Mouse (Mus musculus) liver, embryonic 12.5 days (tissue): ENCODE measurements around the gene Cdk2ap2. TPM values are rescaled to one million over a fixed set of nuclear protein-coding genes. Genes with fewer than 3 reads are reported as not detected.

Experiments
- ATAC-seq: fragments of 200-750 bp; cut with Nextera tagmentation; 2 replicates; pipeline ENCODE4 v1.8.0; 2017; ENCODE audit warnings: moderate number of reproducible peaks, mild to moderate bottlenecking, moderate library complexity
- H3K27ac ChIP-seq: fragments of 300-500 bp; sonication (generic); 2 replicates; pipeline ENCODE4 v1.5.1; 2016; ENCODE audit warnings: mild to moderate bottlenecking
- H3K27me3 ChIP-seq: fragments of 300-500 bp; sonication (generic); replicated peaks from 2 replicates; pipeline ENCODE4 v1.6.1; 2016; ENCODE audit warnings: mild to moderate bottlenecking, moderate library complexity
- H3K36me3 ChIP-seq: fragments of 300-500 bp; sonication (generic); 2 replicates; pipeline ENCODE4 v1.6.1; 2016; ENCODE audit warnings: mild to moderate bottlenecking, moderate library complexity
- H3K4me1 ChIP-seq: fragments of 300-500 bp; sonication (generic); 2 replicates; pipeline ENCODE4 v1.6.1; 2016
- H3K4me2 ChIP-seq: fragments of 300-500 bp; sonication (generic); 2 replicates; pipeline ENCODE4 v1.6.1; 2016; ENCODE audit warnings: mild to moderate bottlenecking, moderate library complexity
- H3K4me3 ChIP-seq: fragments of 300-500 bp; sonication (generic); 2 replicates; pipeline ENCODE4 v1.5.1; 2016; ENCODE audit warnings: mild to moderate bottlenecking, moderate library complexity
- H3K9ac ChIP-seq: fragments of 300-500 bp; sonication (generic); 2 replicates; pipeline ENCODE4 v1.6.1; 2016; ENCODE audit warnings: mild to moderate bottlenecking, moderate library complexity
- H3K9me3 ChIP-seq: fragments of 300-500 bp; sonication (generic); replicated peaks from 2 replicates; pipeline ENCODE4 v1.6.1; 2016; ENCODE audit warnings: mild to moderate bottlenecking, moderate library complexity
- WGBS: fragments of 180-500 bp; shearing (Covaris S2); methylation state at CpG from one replicate; pipeline ENCODE4 v1.1.7; 2016; ENCODE audit not compliant: insufficient replicate concordance; 5-methylcytosine and 5-hydroxymethylcytosine counted together
- polyA plus RNA-seq: library from polyadenylated mRNA; unstranded; fragments of >200 nt; fragmentation: Nextera tagmentation; extraction: Ambion mirVana; gene quantifications from 2 replicates; pipeline ENCODE4 v1.2.1, GENCODE M21; 2016

Gene Cdk2ap2
- polyA plus RNA-seq, 1 experiment from 2014 or later: 101 TPM

GRCm38 (mm10) chr19:4095802-4096201 is 1.2 kb upstream of the Cdk2ap2 start:
- Histone ChIP-seq H3K4me3 (no peak overlapping the region), H3K9me3 (no peaks in the 10 kb centered on the region), H3K4me1 (peaks cover 56% of the 10 kb centered on the region), H3K27ac (no peak overlapping the region), H3K36me3 (peaks cover 4% of the 10 kb centered on the region; the same call in 1 of the 2 replicates), H3K27me3 (peaks cover 16% of the 10 kb centered on the region), H3K9ac (peak overlapping the region; percentile 78; the same call in 1 of the 2 replicates), H3K4me2 (peak overlapping the region; percentile 93)
- ATAC-seq: no peak
- WGBS: 64% methylated on average over 3 of the region's 3 CpGs

DNA sequence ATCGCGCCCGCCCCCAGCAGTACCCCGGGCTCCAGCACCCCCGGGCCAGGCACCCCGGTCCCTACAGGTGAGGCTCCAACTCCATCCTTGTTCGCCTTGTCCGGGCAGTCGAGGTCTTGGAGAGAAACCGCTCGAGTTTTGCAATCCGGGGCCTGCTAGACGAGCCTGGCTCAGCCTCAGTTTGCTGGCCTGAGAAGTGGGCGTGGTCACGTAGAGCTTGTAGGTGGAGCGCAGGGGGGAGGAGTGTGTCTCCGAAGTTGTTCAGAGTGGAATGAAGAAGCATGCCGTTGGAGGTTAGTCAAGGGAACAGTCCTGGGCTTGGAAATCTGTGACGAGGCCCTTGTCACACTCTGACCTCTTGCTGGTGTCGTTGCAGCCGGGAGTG is 451 bp downstream of the Cdk2ap2 start:
- Histone ChIP-seq H3K27ac (peak overlapping the region; percentile 99), H3K9ac (peak overlapping the region; percentile 80), H3K9me3 (no peaks in the 10 kb centered on the region), H3K36me3 (peaks cover 4% of the 10 kb centered on the region; the same call in 1 of the 2 replicates), H3K4me2 (peak overlapping the region; percentile 93), H3K4me3 (peak overlapping the region; percentile 72), H3K4me1 (peaks cover 58% of the 10 kb centered on the region), H3K27me3 (peaks cover 32% of the 10 kb centered on the region)
- peak; percentile 76 for ATAC-seq
- 1% methylated on average over 21 of the region's 21 CpGs for WGBS

GRCm38 (mm10) chr19:4098426-4098825 is 1.4 kb downstream of the Cdk2ap2 start:
- H3K27ac ChIP-seq: peak overlapping the region; percentile 67
- H3K36me3 ChIP-seq: peaks cover 4% of the 10 kb centered on the region; the same call in 1 of the 2 replicates
- H3K4me3 ChIP-seq: peak overlapping the region; percentile 72
- peak overlapping the region; percentile 22; the same call in 1 of the 2 replicates for H3K9ac ChIP-seq
- ATAC-seq: no peak
- H3K27me3 ChIP-seq: peaks cover 42% of the 10 kb centered on the region
- H3K9me3 ChIP-seq: no peaks in the 10 kb centered on the region
- 77% methylated on average over 13 of the region's 13 CpGs for WGBS
- H3K4me2 ChIP-seq: peak overlapping the region; percentile 93
- peaks cover 51% of the 10 kb centered on the region for H3K4me1 ChIP-seq

GRCm38 (mm10) chr19:4099056-4099455 is 2.1 kb downstream of the Cdk2ap2 start:
- Histone ChIP-seq H3K4me3 (peak overlapping the region; percentile 72), H3K9ac (peak overlapping the region; percentile 70), H3K4me1 (peaks cover 51% of the 10 kb centered on the region), H3K27ac (peak overlapping the region; percentile 67), H3K36me3 (peaks cover 4% of the 10 kb centered on the region; the same call in 1 of the 2 replicates), H3K4me2 (peak overlapping the region; percentile 93), H3K9me3 (no peaks in the 10 kb centered on the region), H3K27me3 (peaks cover 47% of the 10 kb centered on the region)
- WGBS: 6% methylated on average over 9 of the region's 9 CpGs
- ATAC-seq: no peak

DNA sequence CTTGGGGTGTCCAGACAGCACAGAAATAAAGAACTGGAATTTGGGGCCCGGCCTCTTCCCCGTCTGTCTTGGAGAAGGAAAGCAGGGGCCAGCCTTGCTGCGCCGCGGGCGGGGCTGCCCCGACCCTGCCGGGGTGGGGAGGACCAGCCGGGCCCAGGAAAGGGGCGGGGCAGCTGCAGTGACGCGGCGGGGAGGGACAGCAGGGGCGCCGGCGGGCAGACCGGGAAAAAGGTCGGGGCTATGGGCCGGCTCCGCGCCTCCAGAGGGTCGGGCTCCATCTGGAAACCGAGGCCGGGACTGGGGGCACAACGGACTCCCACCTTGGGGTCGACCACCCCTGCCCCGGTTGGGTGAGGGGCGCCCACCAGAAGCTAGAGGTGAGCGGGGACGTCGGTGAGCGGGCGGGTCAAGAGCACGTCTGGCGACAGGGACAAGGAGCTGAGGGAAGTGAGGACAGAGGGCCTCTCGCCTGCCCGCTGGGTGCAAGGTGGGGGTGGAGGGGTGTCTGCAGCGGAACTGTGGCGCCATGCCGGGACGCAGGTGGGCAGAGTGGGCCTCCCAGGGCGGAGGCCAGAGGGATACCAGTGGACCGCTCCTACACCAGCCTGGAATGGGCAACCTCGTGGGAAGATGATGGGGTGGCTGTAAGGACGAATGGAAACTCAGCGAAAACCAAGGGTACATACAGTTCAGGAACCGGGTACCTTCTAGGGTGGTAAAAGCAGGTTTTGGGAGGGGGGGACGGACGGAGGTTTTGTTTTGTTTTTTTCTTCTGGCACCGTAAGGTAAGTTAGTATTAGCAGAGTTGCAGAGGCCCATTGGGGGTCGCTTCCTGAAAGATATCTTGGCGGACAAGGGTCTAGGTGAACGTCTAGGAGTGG is 3.1 kb downstream of the Cdk2ap2 start, which contains the start of gene Pitpnm1:
TSS of gene Pitpnm1 (plus strand) at position 162 of the 881 bp plus-strand sequence.
- H3K36me3 ChIP-seq: peaks cover 4% of the 10 kb centered on the region; the same call in 1 of the 2 replicates
- H3K4me1 ChIP-seq: peaks cover 51% of the 10 kb centered on the region
- no peak for ATAC-seq
- 2% methylated on average over 50 of the region's 53 CpGs for WGBS
- peak within 1 kb of the TSS; percentile 67 for H3K27ac ChIP-seq
- no peaks in the 10 kb centered on the region for H3K9me3 ChIP-seq
- peak within 1 kb of the TSS; percentile 93 for H3K4me2 ChIP-seq
- peaks cover 50% of the 10 kb centered on the region for H3K27me3 ChIP-seq
- peak within 1 kb of the TSS; percentile 72 for H3K4me3 ChIP-seq
- H3K9ac ChIP-seq: peak within 1 kb of the TSS; percentile 70

DNA sequence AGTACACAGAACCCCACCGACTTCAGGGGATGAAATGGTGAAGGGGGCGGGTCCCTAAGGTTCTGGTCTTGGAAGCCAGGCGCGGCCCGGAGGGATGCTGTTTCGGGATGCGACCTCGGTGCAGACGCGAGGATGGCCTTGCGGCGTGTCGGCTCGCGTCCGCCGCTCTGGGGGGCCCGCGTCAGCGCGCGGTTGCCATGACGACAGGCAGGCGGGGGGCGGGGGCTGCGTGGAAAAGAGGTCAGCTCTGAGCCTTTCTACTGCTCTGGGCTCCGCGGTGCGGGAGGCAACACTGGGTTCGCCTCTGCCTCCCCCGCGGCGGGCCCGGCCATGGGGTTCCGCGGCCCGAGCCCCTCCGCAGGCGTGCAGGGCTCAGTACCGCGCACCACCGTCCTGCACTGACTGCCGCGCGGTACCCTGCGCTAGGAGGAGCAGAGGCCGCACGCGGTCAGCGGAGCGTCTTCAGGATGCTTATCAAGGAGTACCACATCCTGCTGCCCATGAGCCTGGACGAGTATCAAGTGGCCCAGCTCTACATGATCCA is 3.8 kb downstream of the Cdk2ap2 start:
- H3K9me3 ChIP-seq: no peaks in the 10 kb centered on the region
- peaks cover 55% of the 10 kb centered on the region for H3K27me3 ChIP-seq
- H3K4me1 ChIP-seq: peaks cover 50% of the 10 kb centered on the region
- H3K36me3 ChIP-seq: peaks cover 4% of the 10 kb centered on the region; the same call in 1 of the 2 replicates
- ATAC-seq: no peak
- H3K4me2 ChIP-seq: peak overlapping the region; percentile 93
- WGBS: 2% methylated on average over 51 of the region's 52 CpGs
- H3K27ac ChIP-seq: no peak overlapping the region
- peak overlapping the region; percentile 72 for H3K4me3 ChIP-seq
- peak overlapping the region; percentile 70 for H3K9ac ChIP-seq

DNA sequence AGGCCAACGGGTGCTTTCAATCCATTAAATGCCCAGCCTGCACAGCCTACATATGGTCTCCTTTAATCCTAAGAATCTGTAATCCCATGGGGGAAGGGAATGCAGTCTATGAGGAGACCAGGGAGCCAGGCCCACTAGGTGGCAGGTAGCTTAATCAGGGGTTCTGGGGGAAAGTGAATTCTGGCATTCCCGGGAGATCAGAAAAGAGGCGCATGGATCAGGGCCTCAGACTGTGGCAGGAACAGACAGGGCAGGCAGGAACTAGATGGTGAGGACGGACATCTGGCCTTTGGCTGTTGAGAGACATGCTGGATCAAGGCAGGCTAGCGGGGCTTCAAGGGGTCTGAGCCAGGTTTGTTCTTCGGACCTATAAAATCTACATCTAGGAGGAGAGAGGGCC is 4.5 kb downstream of the Cdk2ap2 start:
- Histone ChIP-seq H3K4me3 (peak overlapping the region; percentile 72; the same call in 1 of the 2 replicates), H3K27ac (no peak overlapping the region), H3K36me3 (peaks cover 4% of the 10 kb centered on the region; the same call in 1 of the 2 replicates), H3K4me2 (peak overlapping the region; percentile 93), H3K4me1 (peaks cover 43% of the 10 kb centered on the region), H3K9me3 (no peaks in the 10 kb centered on the region), H3K27me3 (peaks cover 55% of the 10 kb centered on the region), H3K9ac (no peak overlapping the region)
- no peak for ATAC-seq
- 71% methylated on average over 6 of the region's 6 CpGs for WGBS

GRCm38 (mm10) chr19:4102049-4102448 is 5.1 kb downstream of the Cdk2ap2 start:
- no peaks in the 10 kb centered on the region for H3K9me3 ChIP-seq
- H3K4me1 ChIP-seq: peaks cover 41% of the 10 kb centered on the region
- H3K9ac ChIP-seq: no peak overlapping the region
- WGBS: 74% methylated on average over 2 of the region's 2 CpGs
- no peak overlapping the region for H3K4me3 ChIP-seq
- H3K36me3 ChIP-seq: peaks cover 4% of the 10 kb centered on the region; the same call in 1 of the 2 replicates
- H3K27ac ChIP-seq: no peak overlapping the region
- peaks cover 58% of the 10 kb centered on the region for H3K27me3 ChIP-seq
- ATAC-seq: no peak
- no peak overlapping the region for H3K4me2 ChIP-seq

DNA sequence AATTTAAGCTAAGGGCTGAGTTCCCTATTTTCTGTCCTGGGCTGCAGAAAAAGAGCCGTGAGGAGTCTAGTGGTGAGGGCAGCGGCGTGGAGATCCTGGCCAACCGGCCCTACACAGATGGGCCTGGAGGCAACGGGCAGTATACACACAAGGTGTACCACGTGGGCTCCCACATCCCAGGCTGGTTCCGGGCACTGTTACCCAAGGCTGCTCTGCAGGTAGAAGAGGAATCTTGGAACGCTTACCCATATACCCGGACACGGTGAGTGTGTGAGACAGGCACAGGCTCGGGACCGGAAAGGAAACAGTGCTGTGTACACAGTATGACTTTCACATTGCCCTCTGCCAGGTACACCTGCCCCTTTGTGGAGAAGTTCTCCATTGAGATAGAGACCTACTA is 5.6 kb downstream of the Cdk2ap2 start:
- Histone ChIP-seq H3K36me3 (peaks cover 4% of the 10 kb centered on the region; the same call in 1 of the 2 replicates), H3K4me3 (no peak overlapping the region), H3K9ac (no peak overlapping the region), H3K27me3 (peaks cover 58% of the 10 kb centered on the region), H3K4me2 (no peak overlapping the region), H3K4me1 (peaks cover 37% of the 10 kb centered on the region), H3K27ac (no peak overlapping the region), H3K9me3 (no peaks in the 10 kb centered on the region)
- 79% methylated on average over 12 of the region's 12 CpGs for WGBS
- no peak for ATAC-seq

DNA sequence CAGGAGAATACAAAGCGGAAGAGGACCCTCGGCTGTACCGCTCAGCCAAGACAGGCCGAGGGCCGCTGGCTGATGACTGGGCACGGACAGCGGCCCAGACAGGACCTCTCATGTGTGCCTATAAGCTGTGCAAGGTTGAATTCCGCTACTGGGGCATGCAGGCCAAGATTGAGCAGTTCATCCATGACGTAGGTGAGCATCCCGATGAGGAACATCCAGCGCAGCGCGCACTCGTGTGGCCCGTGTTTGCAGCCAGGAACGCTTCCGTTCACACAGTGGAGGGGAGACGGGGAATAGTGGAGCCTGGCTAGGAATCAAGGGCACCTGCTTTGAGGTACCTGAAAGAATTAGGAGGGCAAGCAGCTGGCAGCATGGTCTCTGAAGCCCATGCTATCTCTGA is 6.3 kb downstream of the Cdk2ap2 start:
- 88% methylated on average over 18 of the region's 18 CpGs for WGBS

GRCm38 (mm10) chr19:4103792-4104191 is 6.8 kb downstream of the Cdk2ap2 start:
- WGBS: 47% methylated on average over 3 of the region's 3 CpGs
- H3K4me1 ChIP-seq: peaks cover 26% of the 10 kb centered on the region
- no peak overlapping the region for H3K4me3 ChIP-seq
- no peak overlapping the region for H3K4me2 ChIP-seq
- peaks cover under 1% of the 10 kb centered on the region; the same call in 1 of the 2 replicates for H3K36me3 ChIP-seq
- H3K9me3 ChIP-seq: no peaks in the 10 kb centered on the region
- peaks cover 58% of the 10 kb centered on the region for H3K27me3 ChIP-seq
- no peak for ATAC-seq
- H3K9ac ChIP-seq: no peak overlapping the region
- no peak overlapping the region for H3K27ac ChIP-seq

More for the DNA sequence above, 6.3 kb downstream of the Cdk2ap2 start:
- H3K9me3 ChIP-seq: no peaks in the 10 kb centered on the region
- H3K9ac ChIP-seq: no peak overlapping the region
- peaks cover 31% of the 10 kb centered on the region for H3K4me1 ChIP-seq
- no peak overlapping the region for H3K4me3 ChIP-seq
- H3K36me3 ChIP-seq: peaks cover 4% of the 10 kb centered on the region; the same call in 1 of the 2 replicates
- H3K4me2 ChIP-seq: no peak overlapping the region
- peaks cover 58% of the 10 kb centered on the region for H3K27me3 ChIP-seq
- no peak overlapping the region for H3K27ac ChIP-seq
- ATAC-seq: no peak
